Mouse (Mus musculus) stomach, postnatal 0 days (tissue): ENCODE measurements around the gene Tpp1.
A peak's percentile ranks its signal among the peaks of the same experiment; 100 is the strongest.

ENCODE experiments used
- CTCF ChIP-seq: IDR thresholded peaks from 2 replicates; pipeline ENCODE4 v1.5.1; 2016; ENCODE audit warnings: antibody characterized with exemption, low read depth, mild to moderate bottlenecking, moderate library complexity
- EP300 ChIP-seq: optimal IDR thresholded peaks from 2 replicates; pipeline ENCODE3; 2016; ENCODE audit warnings: antibody characterized with exemption

- no peak for TF ChIP-seq EP300
- TF ChIP-seq CTCF = peak; percentile 95
Measured at GRCm38 (mm10) chr7:105726144-105726979, 25.7 kb downstream of the Tpp1 start.
